Mouse (Mus musculus): ENCODE results near the gene Dnajc30.

- TF ChIP-seq TAL1 (IDR thresholded peaks at IDR 0.05; ENCODE audit: low read length) (no peak), GATA1 (IDR thresholded peaks at IDR 0.05; ENCODE audit: low read length) (no peak)
Measured at GRCm38 (mm10) chr5:135103999-135104660, 40.1 kb downstream of the Dnajc30 start.

Data from erythroblast, embryonic 14.5 days (primary cell).